Mouse (Mus musculus): ENCODE measurements at regions not wholly inside any gene's neighbourhood (a gene's known extent, or its start where the extent isn't known, plus 50 kb on each side); places are given as distances from the start of the nearest gene placed in this dataset.

GRCm38 (mm10) chr9:43387397-43387796, 76.7 kb downstream of the Trim29 start:
- Histone ChIP-seq H3K27ac (peak overlapping the region; percentile 5; the same call in 1 of the 2 replicates), H3K9me3 (no peaks in the 10 kb centered on the region), H3K4me3 (no peak overlapping the region), H3K36me3 (no peaks in the 10 kb centered on the region), H3K27me3 (ENCODE audit: insufficient read depth, poor library complexity, severe bottlenecking) (peaks cover 5% of the 10 kb centered on the region; the same call in 1 of the 2 replicates), H3K4me1 (replicated peaks) (peaks cover 33% of the 10 kb centered on the region)
- no peak for DNase-seq (ENCODE audit: low spot score)
- 74% methylated on average over 9 of the region's 9 CpGs for WGBS

- H3K27ac ChIP-seq = no peak overlapping the region
- DNase-seq (ENCODE audit: low spot score) = no peak
These were observed 78.9 kb downstream of the Trim29 start for GRCm38 (mm10) chr9:43389491-43390083.

GRCm38 (mm10) chr9:43392467-43393064, 81.9 kb downstream of the Trim29 start:
- Histone ChIP-seq H3K4me1 (replicated peaks) (peaks cover 16% of the 10 kb centered on the region), H3K27ac (no peak overlapping the region), H3K27me3 (ENCODE audit: insufficient read depth, poor library complexity, severe bottlenecking) (peaks cover 5% of the 10 kb centered on the region; the same call in 1 of the 2 replicates), H3K4me3 (no peak overlapping the region), H3K9me3 (peaks cover 8% of the 10 kb centered on the region), H3K36me3 (no peaks in the 10 kb centered on the region)
- 81% methylated on average over 6 of the region's 6 CpGs for WGBS
- no peak for DNase-seq (ENCODE audit: low spot score)

More at GRCm38 (mm10) chr9:43389491-43390083, 78.9 kb downstream of the Trim29 start:
- Histone ChIP-seq H3K27me3 (ENCODE audit: insufficient read depth, poor library complexity, severe bottlenecking) (peaks cover 5% of the 10 kb centered on the region; the same call in 1 of the 2 replicates), H3K9me3 (peaks cover 5% of the 10 kb centered on the region), H3K4me1 (replicated peaks) (peaks cover 23% of the 10 kb centered on the region), H3K4me3 (no peak overlapping the region), H3K36me3 (no peaks in the 10 kb centered on the region)
- 45% methylated on average over 9 of the region's 9 CpGs for WGBS

GRCm38 (mm10) chr9:43394204-43394603, 83.6 kb downstream of the Trim29 start:
- Histone ChIP-seq H3K36me3 (no peaks in the 10 kb centered on the region), H3K27me3 (ENCODE audit: insufficient read depth, poor library complexity, severe bottlenecking) (peaks cover 2% of the 10 kb centered on the region; the same call in 1 of the 2 replicates), H3K4me1 (replicated peaks) (peaks cover 12% of the 10 kb centered on the region), H3K27ac (no peak overlapping the region; the same call in 1 of the 2 replicates), H3K9me3 (peaks cover 8% of the 10 kb centered on the region), H3K4me3 (no peak overlapping the region)
- no peak for DNase-seq (ENCODE audit: low spot score)
- WGBS = 57% methylated on average over 5 of the region's 5 CpGs

- Histone ChIP-seq H3K27me3 (ENCODE audit: insufficient read depth, poor library complexity, severe bottlenecking) (0 out of 2 replicates have a peak, but pooled peaks cover 1% of the 10 kb centered on the region), H3K4me3 (no peak overlapping the region), H3K9me3 (peaks cover 8% of the 10 kb centered on the region), H3K27ac (no peak overlapping the region), H3K4me1 (replicated peaks) (0 out of 2 replicates have a peak, but pooled peaks cover 5% of the 10 kb centered on the region), H3K36me3 (no peaks in the 10 kb centered on the region)
- no peak for DNase-seq (ENCODE audit: low spot score)
- 44% methylated on average over 5 of the region's 5 CpGs for WGBS
These were observed 84.6 kb downstream of the Trim29 start for GRCm38 (mm10) chr9:43395209-43395608.

- H3K9me3 ChIP-seq = peaks cover 8% of the 10 kb centered on the region
- 0 out of 2 replicates have a peak, but pooled peaks cover 1% of the 10 kb centered on the region for H3K4me1 ChIP-seq (replicated peaks)
- H3K27ac ChIP-seq = no peak overlapping the region
- DNase-seq (ENCODE audit: low spot score) = no peak
- H3K36me3 ChIP-seq = no peaks in the 10 kb centered on the region
- H3K4me3 ChIP-seq = no peak overlapping the region
- H3K27me3 ChIP-seq (ENCODE audit: insufficient read depth, poor library complexity, severe bottlenecking) = 0 out of 2 replicates have a peak, but pooled peaks cover 6% of the 10 kb centered on the region
These were observed 85.9 kb downstream of the Trim29 start for GRCm38 (mm10) chr9:43396566-43396965.

- whole genome bisulfite sequencing = 81% methylated on average over 6 of the region's 6 CpGs
- H3K36me3 ChIP-seq = no peaks in the 10 kb centered on the region
- H3K9me3 ChIP-seq = no peaks in the 10 kb centered on the region
- no peaks in the 10 kb centered on the region; the same call in 1 of the 2 replicates for H3K27me3 ChIP-seq (ENCODE audit: insufficient read depth, poor library complexity, severe bottlenecking)
- H3K27ac ChIP-seq = no peak overlapping the region
- no peak for DNase-seq (ENCODE audit: low spot score)
- no peaks in the 10 kb centered on the region for H3K4me1 ChIP-seq (replicated peaks)
- H3K4me3 ChIP-seq = no peak overlapping the region
These were observed 97.8 kb downstream of the Trim29 start for GRCm38 (mm10) chr9:43408493-43408892.

- no peaks in the 10 kb centered on the region for H3K36me3 ChIP-seq
These were observed 101.8 kb downstream of the Trim29 start for GRCm38 (mm10) chr9:43412473-43412872.

GRCm38 (mm10) chr9:43419993-43420715, 109.5 kb downstream of the Trim29 start:
- no peaks in the 10 kb centered on the region for H3K36me3 ChIP-seq
- H3K27me3 ChIP-seq (ENCODE audit: insufficient read depth, poor library complexity, severe bottlenecking) = peaks cover 57% of the 10 kb centered on the region
- WGBS = 23% methylated on average over 17 of the region's 17 CpGs
- H3K4me1 ChIP-seq (replicated peaks) = peaks cover 18% of the 10 kb centered on the region
- no peaks in the 10 kb centered on the region for H3K9me3 ChIP-seq
- peak overlapping the region; percentile 66 for H3K27ac ChIP-seq
- peak overlapping the region; percentile 42 for H3K4me3 ChIP-seq
- DNase-seq (ENCODE audit: low spot score) = peak; percentile 34

More at GRCm38 (mm10) chr9:43412473-43412872, 101.8 kb downstream of the Trim29 start:
- Histone ChIP-seq H3K4me3 (no peak overlapping the region), H3K27me3 (ENCODE audit: insufficient read depth, poor library complexity, severe bottlenecking) (peaks cover 6% of the 10 kb centered on the region; the same call in 1 of the 2 replicates), H3K4me1 (replicated peaks) (no peaks in the 10 kb centered on the region), H3K9me3 (no peaks in the 10 kb centered on the region), H3K27ac (no peak overlapping the region)
- 78% methylated on average over 3 of the region's 3 CpGs for WGBS
- DNase-seq (ENCODE audit: low spot score) = no peak

- Histone ChIP-seq H3K9me3 (no peaks in the 10 kb centered on the region), H3K4me3 (no peak overlapping the region), H3K4me1 (replicated peaks) (peaks cover 4% of the 10 kb centered on the region; the same call in 1 of the 2 replicates), H3K27ac (no peak overlapping the region), H3K27me3 (ENCODE audit: insufficient read depth, poor library complexity, severe bottlenecking) (peaks cover 18% of the 10 kb centered on the region; the same call in 1 of the 2 replicates), H3K36me3 (no peaks in the 10 kb centered on the region)
- no peak for DNase-seq (ENCODE audit: low spot score)
- WGBS = 62% methylated on average over 7 of the region's 7 CpGs
These were observed 116.4 kb downstream of the Trim29 start for GRCm38 (mm10) chr9:43427007-43427406.

GRCm38 (mm10) chr9:43433953-43434352, 123.3 kb downstream of the Trim29 start:
- Histone ChIP-seq H3K4me1 (replicated peaks) (peaks cover 11% of the 10 kb centered on the region; the same call in 1 of the 2 replicates), H3K27ac (no peak overlapping the region), H3K27me3 (ENCODE audit: insufficient read depth, poor library complexity, severe bottlenecking) (peaks cover 4% of the 10 kb centered on the region; the same call in 1 of the 2 replicates), H3K4me3 (no peak overlapping the region), H3K36me3 (no peaks in the 10 kb centered on the region), H3K9me3 (no peaks in the 10 kb centered on the region)
- DNase-seq (ENCODE audit: low spot score) = no peak
- WGBS = 73% methylated on average over 3 of the region's 3 CpGs

GRCm38 (mm10) chr9:43438476-43438875, 127.8 kb downstream of the Trim29 start:
- no peaks in the 10 kb centered on the region for H3K9me3 ChIP-seq
- DNase-seq (ENCODE audit: low spot score) = no peak
- peaks cover 8% of the 10 kb centered on the region; the same call in 1 of the 2 replicates for H3K27me3 ChIP-seq (ENCODE audit: insufficient read depth, poor library complexity, severe bottlenecking)
- H3K4me3 ChIP-seq = no peak overlapping the region
- 90% methylated on average over 11 of the region's 11 CpGs for WGBS
- H3K27ac ChIP-seq = no peak overlapping the region
- peaks cover 12% of the 10 kb centered on the region; the same call in 1 of the 2 replicates for H3K4me1 ChIP-seq (replicated peaks)
- no peaks in the 10 kb centered on the region for H3K36me3 ChIP-seq

All from hindbrain, embryonic 10.5 days (tissue).